Mouse (Mus musculus): ENCODE measurements around the gene Dars2.

GRCm38 (mm10) chr1:161005526-161005925 is 64.9 kb downstream of the Dars2 start:
- TF ChIP-seq CTCF (IDR thresholded peaks at IDR 0.05; ENCODE audit: insufficient read depth, low read depth, low read length) (no peak), POLR2A (IDR thresholded peaks at IDR 0.05; ENCODE audit: insufficient read depth, low read depth, low read length) (no peak)
